Mouse (Mus musculus): ENCODE measurements around the gene 1700016H13Rik.

The 1700016H13Rik gene

DNA sequence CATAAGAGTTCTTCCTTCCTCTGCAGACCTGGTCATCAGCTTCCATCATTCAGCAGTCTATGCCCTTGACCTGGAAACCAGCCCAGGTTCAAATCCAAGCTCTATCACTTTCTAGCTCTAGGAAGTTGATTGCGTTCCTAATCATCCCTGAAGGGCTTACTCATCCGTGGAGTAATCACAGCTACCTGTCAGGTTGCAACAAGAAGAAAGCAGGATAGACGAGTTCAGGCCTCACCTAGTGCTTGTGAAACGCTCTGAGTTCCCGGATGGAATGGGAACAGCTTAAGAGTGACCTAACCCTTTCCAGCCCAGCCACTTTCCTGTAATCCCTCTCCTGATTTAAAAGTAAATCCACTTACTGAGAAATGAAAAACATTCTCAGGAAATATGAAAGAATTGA is 45.7 kb downstream of the 1700016H13Rik start:
- in situ Hi-C loops (cut with MboI, MseI), result no loop called here

DNA sequence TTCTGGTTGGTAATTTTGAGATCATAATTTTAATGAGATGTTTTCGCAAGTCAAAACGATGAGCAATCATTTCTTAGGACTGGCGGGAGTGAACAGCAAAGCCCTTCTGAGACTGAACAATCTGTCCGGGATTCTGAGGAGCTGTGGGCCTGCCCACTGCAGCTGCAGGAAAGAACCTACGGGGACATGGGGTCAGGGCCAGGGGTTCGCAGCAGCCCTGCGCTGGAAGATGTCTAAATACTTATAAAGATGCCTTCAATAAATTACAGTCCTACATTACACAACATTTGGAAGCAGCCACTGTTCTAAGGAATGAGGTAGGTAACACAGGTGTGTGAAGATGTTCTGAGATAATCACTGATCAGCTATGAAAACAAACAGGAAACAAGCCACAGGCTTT is 50.1 kb downstream of the 1700016H13Rik start:
- in situ Hi-C loops (cut with MboI, MseI), result no loop called here

DNA sequence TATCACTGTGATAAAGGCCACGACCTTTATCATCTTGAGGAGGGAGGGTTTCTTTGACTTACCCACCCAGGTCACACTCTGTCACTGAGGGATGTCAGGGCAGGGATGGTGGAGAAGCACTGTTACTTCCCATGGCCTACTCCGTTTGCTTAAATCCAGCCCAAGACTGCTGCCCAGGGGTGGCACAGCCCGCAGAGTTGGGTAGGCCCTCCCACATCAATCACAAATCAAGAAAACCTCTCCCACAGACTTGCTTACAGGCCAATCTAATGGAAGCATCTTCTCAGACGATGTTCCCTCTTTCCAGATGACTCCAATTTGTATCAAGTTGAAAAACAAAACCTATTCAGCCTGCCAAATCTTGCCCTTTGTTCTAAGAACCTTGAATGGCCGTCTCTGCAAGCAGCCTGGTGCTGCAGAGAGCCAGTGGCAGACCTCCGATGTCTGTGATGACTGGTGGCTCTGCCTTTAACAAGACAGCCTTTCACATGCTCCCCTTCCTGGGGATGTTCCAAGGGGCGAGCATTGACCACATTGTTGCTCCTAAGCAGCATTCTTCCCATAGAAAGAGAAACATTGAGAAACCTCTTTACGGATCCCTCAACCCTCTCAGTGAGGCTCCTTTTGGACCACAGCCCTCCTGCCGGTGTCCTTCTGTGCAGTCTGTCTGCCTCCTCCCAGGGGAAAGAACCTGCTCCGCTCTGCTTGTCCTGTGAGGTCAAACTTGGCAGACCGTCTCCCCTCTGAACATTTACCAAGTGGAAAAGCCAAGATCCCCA is 52.5 kb downstream of the 1700016H13Rik start:
- in situ Hi-C loops (cut with MboI, MseI), result no loop called here

DNA sequence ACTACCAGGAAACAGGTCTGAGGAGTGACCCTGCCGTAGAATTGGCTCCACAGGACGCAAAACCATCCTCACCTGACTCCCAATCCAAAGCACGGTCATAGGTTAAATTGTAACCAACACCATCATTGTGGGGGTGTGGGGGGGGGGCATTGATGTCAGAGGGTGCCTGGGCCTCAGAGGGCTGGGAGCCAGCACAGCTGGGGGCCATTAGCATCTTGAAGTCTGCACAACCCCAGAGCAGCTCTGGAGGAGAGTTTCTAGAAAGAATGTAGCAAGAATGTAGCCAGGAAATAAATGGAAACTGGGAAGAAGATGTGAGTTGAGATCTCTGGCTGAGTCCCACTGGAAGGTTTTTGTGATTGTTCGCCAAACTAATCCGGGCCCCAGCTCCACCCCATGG is 56.9 kb downstream of the 1700016H13Rik start:
- in situ Hi-C loops (cut with MboI, MseI), result no loop called here

DNA sequence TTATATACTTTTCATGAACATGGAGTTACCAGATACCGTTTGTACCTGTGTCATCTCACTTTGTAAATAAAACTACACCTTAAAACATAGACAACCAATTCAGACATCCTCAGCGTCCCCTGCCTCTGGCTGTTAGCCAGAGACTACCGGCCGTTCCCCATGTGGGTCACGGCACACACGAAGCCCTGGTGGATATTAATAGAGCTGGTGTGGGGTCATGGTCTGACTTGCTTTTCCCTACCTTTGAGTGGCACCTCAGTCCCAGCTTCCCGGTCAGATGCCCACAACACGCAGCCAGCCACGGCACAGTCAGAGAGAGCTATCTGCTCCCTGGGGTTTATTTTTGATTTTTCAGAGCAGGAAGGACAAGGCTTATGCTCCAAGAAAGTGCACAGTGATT is 57.5 kb downstream of the 1700016H13Rik start:
- in situ Hi-C loops (cut with MboI, MseI), result no loop called here

Measured in T-helper 1 cell (primary cell).